Mouse (Mus musculus): Measurements from ENCODE around the gene Cst9.

The Cst9 gene

GRCm38 (mm10) chr2:148878641-148879130 lies 43.7 kb downstream of the Cst9 start:
- DNase-seq: no peak

GRCm38 (mm10) chr2:148879199-148879598 lies 44.3 kb downstream of the Cst9 start:
- DNase-seq: no peak

GRCm38 (mm10) chr2:148884738-148885137 lies 49.8 kb downstream of the Cst9 start:
- DNase-seq: no peak

Data from retina, postnatal 1 day (tissue).